Mouse (Mus musculus): Measurements from ENCODE around the gene Tmem176a. TPM values are rescaled to one million over a fixed set of nuclear protein-coding genes. Genes with fewer than 3 reads are reported as not detected.

Tmem176a gene
- 4.3 TPM for polyA plus RNA-seq (2017; shearing (Covaris generic))

DNA sequence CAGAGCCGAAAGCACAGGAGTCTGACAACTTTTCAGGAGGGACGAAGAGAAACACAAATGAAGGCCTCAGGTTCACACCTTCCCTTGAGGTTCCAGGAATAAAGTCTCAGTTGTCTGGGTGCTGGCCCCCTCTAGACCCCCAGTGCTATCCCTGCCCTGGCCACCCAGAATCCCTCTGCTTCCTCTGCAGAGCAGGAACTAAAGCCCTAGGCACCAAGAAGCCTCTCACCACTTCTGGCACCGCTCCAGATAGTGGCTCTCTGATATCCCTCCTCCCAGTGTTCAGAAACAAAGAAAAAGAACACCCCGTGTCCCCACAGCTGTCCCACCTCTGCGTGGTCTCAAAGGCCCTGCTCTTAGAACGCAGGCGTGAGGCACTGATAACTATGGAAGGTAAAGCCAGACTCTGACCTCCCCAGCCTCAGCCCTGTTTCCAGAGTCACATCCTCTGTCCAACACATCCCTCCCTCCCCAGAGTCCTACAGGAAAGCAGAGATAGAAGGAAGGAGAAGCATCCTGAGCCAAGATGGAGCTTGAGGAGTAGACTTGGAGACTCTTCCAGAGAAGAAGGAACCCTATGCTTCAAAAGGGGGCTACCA, at the start of gene Tmem176a:
TSS of gene Tmem176a (plus strand) at position 549 of the 599 bp plus-strand sequence.

DNA sequence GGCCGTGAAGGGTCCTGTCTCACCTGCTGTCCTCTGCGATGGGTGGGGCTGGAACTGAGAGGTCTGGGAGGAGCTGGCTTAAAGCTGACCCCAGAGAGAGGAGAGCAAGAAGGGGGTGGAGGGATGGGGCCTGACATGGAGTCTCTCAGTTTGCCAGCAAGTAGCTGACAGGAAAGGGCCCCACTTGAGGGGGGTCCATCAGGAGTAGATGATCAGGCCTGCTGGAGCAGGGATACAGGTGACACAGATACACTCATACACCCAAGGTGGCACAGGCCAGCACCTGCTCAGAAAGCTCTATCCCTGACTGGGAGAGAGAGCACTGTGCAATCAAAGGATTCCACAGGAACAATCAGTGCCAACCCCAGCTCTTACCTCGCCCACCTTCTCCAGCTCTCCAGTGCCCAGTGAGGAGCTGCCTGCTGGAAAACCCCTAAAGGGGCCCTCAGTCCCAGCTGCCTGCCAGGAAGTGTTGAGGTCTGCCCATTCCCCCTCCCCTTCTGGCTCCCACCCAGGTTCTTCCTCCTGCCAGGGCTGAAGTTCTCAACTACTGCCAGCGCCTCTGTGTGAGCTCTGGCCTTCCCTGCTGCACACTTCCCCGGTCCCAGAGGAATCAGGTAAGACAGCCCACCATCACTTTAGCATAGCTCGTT, 380 bp downstream of the Tmem176a start, which contains the start of gene Tmem176b:
TSS of gene Tmem176b (minus strand) at position 524 of the 653 bp plus-strand sequence.

GRCm38 (mm10) chr6:48872596-48872995, 31.9 kb downstream of the Tmem176a start, which contains the start of gene Aoc1:
Gene Aoc1 (plus strand): TSS chr6:48872896.

Other genes with a start within 250 kb of the Tmem176a start
- 7.2 TPM for gene Repin1, start 247.0 kb upstream of the Tmem176a start, polyA plus RNA-seq (2017; shearing (Covaris generic))
- not detected for gene Gm44965, start 247.0 kb upstream of the Tmem176a start, polyA plus RNA-seq (2017; shearing (Covaris generic))
- 7.6 TPM for gene Zfp775, start 238.9 kb upstream of the Tmem176a start, polyA plus RNA-seq (2017; shearing (Covaris generic))
- gene AI854703, start 214.2 kb upstream of the Tmem176a start, polyA plus RNA-seq (2017; shearing (Covaris generic)): 2.6 TPM
- gene Gimap8, start 193.7 kb upstream of the Tmem176a start, polyA plus RNA-seq (2017; shearing (Covaris generic)): 173 TPM
- gene Gimap9, start 164.8 kb upstream of the Tmem176a start, polyA plus RNA-seq (2017; shearing (Covaris generic)): 226 TPM
- gene Gimap4, start 156.4 kb upstream of the Tmem176a start, polyA plus RNA-seq (2017; shearing (Covaris generic)): 1,360 TPM
- gene Gimap6, start 132.7 kb upstream of the Tmem176a start, polyA plus RNA-seq (2017; shearing (Covaris generic)): 1,977 TPM
- 22.4 TPM for gene Gm28053, start 122.3 kb upstream of the Tmem176a start, polyA plus RNA-seq (2017; shearing (Covaris generic))
- 257 TPM for gene Gimap7, start 122.3 kb upstream of the Tmem176a start, polyA plus RNA-seq (2017; shearing (Covaris generic))
- 398 TPM for gene Gimap1, start 101.9 kb upstream of the Tmem176a start, polyA plus RNA-seq (2017; shearing (Covaris generic))
- gene Gimap5, start 94.7 kb upstream of the Tmem176a start, polyA plus RNA-seq (2017; shearing (Covaris generic)): 153 TPM
- 1,843 TPM for gene Gimap3, start 70.1 kb upstream of the Tmem176a start, polyA plus RNA-seq (2017; shearing (Covaris generic))
- 9.9 TPM for gene Tmem176b, start 577 bp downstream of the Tmem176a start, polyA plus RNA-seq (2017; shearing (Covaris generic))
- gene Aoc1, start 32.0 kb downstream of the Tmem176a start, polyA plus RNA-seq (2017; shearing (Covaris generic)): not detected
- not detected for gene 1600015I10Rik, start 89.0 kb downstream of the Tmem176a start, polyA plus RNA-seq (2017; shearing (Covaris generic))
- gene Doxl2, start 134.0 kb downstream of the Tmem176a start, polyA plus RNA-seq (2017; shearing (Covaris generic)): not detected
- not detected for gene Svs1, start 145.9 kb downstream of the Tmem176a start, polyA plus RNA-seq (2017; shearing (Covaris generic))
- 2.8 TPM for gene Gpnmb, start 195.6 kb downstream of the Tmem176a start, polyA plus RNA-seq (2017; shearing (Covaris generic))
- gene Malsu1, start 232.9 kb downstream of the Tmem176a start, polyA plus RNA-seq (2017; shearing (Covaris generic)): 51.8 TPM